Mouse (Mus musculus): ENCODE data around the gene Tmem86b. TPM values are rescaled to one million over a fixed set of nuclear protein-coding genes. Genes with fewer than 3 reads are reported as not detected.

Gene Tmem86b
- polyA plus RNA-seq, 2 experiments: 1.4 to 17.2 TPM

DNA sequence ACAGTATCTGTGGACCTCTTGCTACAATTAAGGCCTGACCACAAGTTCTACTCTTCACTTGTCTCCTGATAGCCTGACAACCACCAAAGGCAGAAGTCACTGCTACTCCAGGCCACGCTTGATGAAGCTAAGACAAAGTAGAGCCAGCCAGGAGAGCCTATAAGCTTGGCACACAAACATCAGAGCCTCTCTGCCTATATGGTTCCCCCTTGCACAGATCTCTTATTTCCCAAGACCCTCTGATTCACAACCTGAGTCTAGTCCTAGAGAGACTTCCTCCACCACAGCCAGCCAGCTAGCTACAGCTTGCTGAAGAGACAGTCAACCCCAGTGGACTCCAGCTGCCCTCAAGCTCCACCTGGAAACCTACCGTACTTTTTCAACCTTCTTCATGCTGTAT, 16.8 kb upstream of the Tmem86b start:
- H3K4me3 ChIP-seq (replicated peaks; ENCODE audit: low read length): no peak overlapping the region
- no peak overlapping the region for H3K4me2 ChIP-seq (replicated peaks; ENCODE audit: low read depth, low read length, severe bottlenecking)
- H3K27me3 ChIP-seq (ENCODE audit: control insufficient read depth, insufficient read depth, low read length): no peaks in the 10 kb centered on the region
- no peak overlapping the region for H3K27ac ChIP-seq (replicated peaks; ENCODE audit: low read depth, low read length)
- ATAC-seq (ENCODE audit: low FRiP score, low read depth): no peak
- H3K4me1 ChIP-seq (ENCODE audit: control insufficient read depth, insufficient read depth, low read length): no peaks in the 10 kb centered on the region
- H3K9me3 ChIP-seq (ENCODE audit: control insufficient read depth, low read length): no peaks in the 10 kb centered on the region
- 90% methylated on average over 2 of the region's 2 CpGs for WGBS
- TF ChIP-seq POLR2A (IDR thresholded peaks at IDR 0.05; ENCODE audit: borderline replicate concordance, extremely low read depth, insufficient read depth, insufficient read length): no peak
- H3K36me3 ChIP-seq (ENCODE audit: control insufficient read depth, insufficient read depth, low read length): peaks cover 57% of the 10 kb centered on the region
- H3K9ac ChIP-seq (ENCODE audit: low read depth, low read length, severe bottlenecking): no peak overlapping the region
- DNase-seq (ENCODE audit: low spot score): no peak

- Histone ChIP-seq H3K4me1 (ENCODE audit: control insufficient read depth, insufficient read depth, low read length) (no peaks in the 10 kb centered on the region), H3K4me2 (replicated peaks; ENCODE audit: low read depth, low read length, severe bottlenecking) (no peak overlapping the region), H3K36me3 (ENCODE audit: control insufficient read depth, insufficient read depth, low read length) (peaks cover 58% of the 10 kb centered on the region), H3K27me3 (ENCODE audit: control insufficient read depth, insufficient read depth, low read length) (no peaks in the 10 kb centered on the region), H3K9ac (ENCODE audit: low read depth, low read length, severe bottlenecking) (no peak overlapping the region), H3K4me3 (replicated peaks; ENCODE audit: low read length) (no peak overlapping the region), H3K27ac (replicated peaks; ENCODE audit: low read depth, low read length) (no peak overlapping the region), H3K9me3 (ENCODE audit: control insufficient read depth, low read length) (no peaks in the 10 kb centered on the region)
- no peak for ATAC-seq (ENCODE audit: low FRiP score, low read depth)
- no peak for TF ChIP-seq POLR2A (IDR thresholded peaks at IDR 0.05; ENCODE audit: borderline replicate concordance, extremely low read depth, insufficient read depth, insufficient read length)
- no peak for DNase-seq (ENCODE audit: low spot score)
- WGBS: 83% methylated on average over 6 of the region's 6 CpGs
Measured at GRCm38 (mm10) chr7:4647291-4647690, 16.1 kb upstream of the Tmem86b start.

DNA sequence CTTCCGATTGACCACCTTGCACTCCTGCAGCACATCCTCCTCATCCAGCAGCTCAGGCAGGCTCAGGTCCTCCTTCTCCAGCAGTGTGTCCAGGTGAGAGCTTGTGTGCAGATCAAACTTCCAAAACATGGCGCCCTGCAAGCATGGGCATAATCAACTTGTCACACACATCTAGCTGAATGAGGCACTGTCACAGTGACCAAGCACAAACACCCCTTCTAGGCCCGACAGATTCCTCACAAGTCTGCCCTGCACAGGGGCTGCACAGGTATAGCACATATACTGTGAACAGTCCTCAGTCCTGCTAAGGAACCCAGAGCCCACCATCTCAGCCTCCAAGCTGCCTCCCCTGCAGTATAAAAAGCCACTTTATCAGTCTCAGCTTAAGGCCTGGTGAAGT, 15.6 kb upstream of the Tmem86b start:
- TF ChIP-seq POLR2A (IDR thresholded peaks at IDR 0.05; ENCODE audit: borderline replicate concordance, extremely low read depth, insufficient read depth, insufficient read length): no peak
- Histone ChIP-seq H3K4me3 (replicated peaks; ENCODE audit: low read length) (no peak overlapping the region), H3K27me3 (ENCODE audit: control insufficient read depth, insufficient read depth, low read length) (no peaks in the 10 kb centered on the region), H3K9ac (ENCODE audit: low read depth, low read length, severe bottlenecking) (no peak overlapping the region), H3K36me3 (ENCODE audit: control insufficient read depth, insufficient read depth, low read length) (peaks cover 58% of the 10 kb centered on the region), H3K27ac (replicated peaks; ENCODE audit: low read depth, low read length) (no peak overlapping the region), H3K4me1 (ENCODE audit: control insufficient read depth, insufficient read depth, low read length) (no peaks in the 10 kb centered on the region), H3K9me3 (ENCODE audit: control insufficient read depth, low read length) (no peaks in the 10 kb centered on the region), H3K4me2 (replicated peaks; ENCODE audit: low read depth, low read length, severe bottlenecking) (no peak overlapping the region)
- 89% methylated on average over 3 of the region's 3 CpGs for WGBS
- ATAC-seq (ENCODE audit: low FRiP score, low read depth) (no peak), DNase-seq (ENCODE audit: low spot score) (no peak)

- WGBS: 87% methylated on average over 6 of the region's 6 CpGs
- peaks cover 80% of the 10 kb centered on the region for H3K36me3 ChIP-seq (ENCODE audit: control insufficient read depth, insufficient read depth, low read length)
- H3K4me1 ChIP-seq (ENCODE audit: control insufficient read depth, insufficient read depth, low read length): no peaks in the 10 kb centered on the region
- no peaks in the 10 kb centered on the region for H3K9me3 ChIP-seq (ENCODE audit: control insufficient read depth, low read length)
- DNase-seq (ENCODE audit: low spot score) (no peak), ATAC-seq (ENCODE audit: low FRiP score, low read depth) (no peak)
- no peak overlapping the region for H3K4me3 ChIP-seq (replicated peaks; ENCODE audit: low read length)
- H3K27ac ChIP-seq (replicated peaks; ENCODE audit: low read depth, low read length): no peak overlapping the region
- no peak overlapping the region for H3K4me2 ChIP-seq (replicated peaks; ENCODE audit: low read depth, low read length, severe bottlenecking)
- H3K9ac ChIP-seq (ENCODE audit: low read depth, low read length, severe bottlenecking): no peak overlapping the region
- no peaks in the 10 kb centered on the region for H3K27me3 ChIP-seq (ENCODE audit: control insufficient read depth, insufficient read depth, low read length)
- no peak for TF ChIP-seq POLR2A (IDR thresholded peaks at IDR 0.05; ENCODE audit: borderline replicate concordance, extremely low read depth, insufficient read depth, insufficient read length)
Measured at GRCm38 (mm10) chr7:4643225-4643624, 12.0 kb upstream of the Tmem86b start.

DNA sequence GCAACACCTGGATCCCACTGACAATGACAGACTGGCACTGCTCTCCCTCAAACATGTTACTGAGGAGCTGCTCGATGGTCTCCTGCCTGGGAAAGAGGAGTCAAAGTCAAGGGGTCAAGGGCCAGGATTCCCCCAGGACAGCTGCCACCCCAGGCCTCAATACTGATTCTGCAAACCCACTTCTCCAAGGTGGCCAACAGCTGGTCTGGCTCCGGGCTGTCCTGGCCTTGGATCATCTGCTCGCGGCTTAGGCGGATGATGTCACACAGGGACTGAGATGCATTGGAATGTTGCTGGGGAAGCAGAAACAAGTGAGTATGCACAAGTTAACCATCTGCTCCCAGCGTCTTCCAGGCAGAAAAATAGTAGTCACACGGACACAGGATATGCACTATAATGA, 10.7 kb upstream of the Tmem86b start:
- H3K4me3 ChIP-seq (replicated peaks; ENCODE audit: low read length): no peak overlapping the region
- peaks cover 89% of the 10 kb centered on the region for H3K36me3 ChIP-seq (ENCODE audit: control insufficient read depth, insufficient read depth, low read length)
- no peak overlapping the region for H3K27ac ChIP-seq (replicated peaks; ENCODE audit: low read depth, low read length)
- H3K9ac ChIP-seq (ENCODE audit: low read depth, low read length, severe bottlenecking): no peak overlapping the region
- DNase-seq (ENCODE audit: low spot score) (no peak), ATAC-seq (ENCODE audit: low FRiP score, low read depth) (0 out of 2 replicates have a peak, but pooled peaks have one; percentile 30)
- no peak overlapping the region for H3K4me2 ChIP-seq (replicated peaks; ENCODE audit: low read depth, low read length, severe bottlenecking)
- no peaks in the 10 kb centered on the region for H3K27me3 ChIP-seq (ENCODE audit: control insufficient read depth, insufficient read depth, low read length)
- no peaks in the 10 kb centered on the region for H3K4me1 ChIP-seq (ENCODE audit: control insufficient read depth, insufficient read depth, low read length)
- no peak for TF ChIP-seq POLR2A (IDR thresholded peaks at IDR 0.05; ENCODE audit: borderline replicate concordance, extremely low read depth, insufficient read depth, insufficient read length)
- H3K9me3 ChIP-seq (ENCODE audit: control insufficient read depth, low read length): no peaks in the 10 kb centered on the region
- 87% methylated on average over 7 of the region's 7 CpGs for WGBS

GRCm38 (mm10) chr7:4641155-4641554, 9.9 kb upstream of the Tmem86b start:
- Histone ChIP-seq H3K4me3 (replicated peaks; ENCODE audit: low read length) (no peak overlapping the region), H3K4me1 (ENCODE audit: control insufficient read depth, insufficient read depth, low read length) (no peaks in the 10 kb centered on the region), H3K27ac (replicated peaks; ENCODE audit: low read depth, low read length) (no peak overlapping the region), H3K4me2 (replicated peaks; ENCODE audit: low read depth, low read length, severe bottlenecking) (no peak overlapping the region), H3K36me3 (ENCODE audit: control insufficient read depth, insufficient read depth, low read length) (peaks cover 83% of the 10 kb centered on the region), H3K9ac (ENCODE audit: low read depth, low read length, severe bottlenecking) (no peak overlapping the region), H3K27me3 (ENCODE audit: control insufficient read depth, insufficient read depth, low read length) (no peaks in the 10 kb centered on the region), H3K9me3 (ENCODE audit: control insufficient read depth, low read length) (no peaks in the 10 kb centered on the region)
- 86% methylated on average over 11 of the region's 11 CpGs for WGBS
- no peak for TF ChIP-seq POLR2A (IDR thresholded peaks at IDR 0.05; ENCODE audit: borderline replicate concordance, extremely low read depth, insufficient read depth, insufficient read length)
- no peak for DNase-seq (ENCODE audit: low spot score)
- no peak for ATAC-seq (ENCODE audit: low FRiP score, low read depth)
